Mouse (Mus musculus): ENCODE results near the gene Psmd13. TPM values are rescaled to one million over a fixed set of nuclear protein-coding genes. Genes with fewer than 3 reads are reported as not detected.

Psmd13 gene
- polyA plus RNA-seq, 1 experiment from 2014 or later = 246 TPM

DNA sequence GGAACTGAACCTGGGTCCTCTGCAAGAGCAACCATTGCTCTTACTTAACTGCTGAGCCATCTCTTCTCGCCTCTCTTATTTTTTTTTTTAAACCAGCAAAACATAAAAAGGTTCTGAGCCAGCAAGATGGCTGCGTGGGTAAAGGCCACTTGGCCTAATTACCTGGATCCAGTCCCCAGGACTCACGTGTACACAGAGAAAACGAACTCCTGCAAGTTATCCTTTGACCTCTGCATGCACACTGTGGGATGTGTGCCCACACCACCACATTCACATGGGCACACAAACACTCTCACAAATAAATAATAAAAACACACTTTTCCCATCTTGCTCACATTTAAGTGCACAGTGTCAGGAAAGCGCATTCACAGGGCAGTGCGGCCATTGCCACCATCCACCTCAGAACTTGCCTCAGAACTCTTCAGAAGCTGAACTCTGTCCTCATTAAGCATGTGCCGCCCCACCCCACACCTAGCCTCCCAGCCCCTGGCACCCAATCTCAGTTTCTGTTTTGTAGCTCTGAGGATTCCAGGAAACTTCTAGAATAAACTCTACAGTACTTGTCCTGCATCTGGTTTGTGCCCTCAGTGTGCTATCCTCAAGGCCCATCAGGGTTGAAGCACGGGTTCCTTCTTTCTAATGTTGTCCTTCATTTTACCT is 32.4 kb downstream of the Psmd13 start:
- Histone ChIP-seq H3K4me2 (replicated peaks; ENCODE audit: low read depth, low read length) (no peak overlapping the region), H3K4me3 (ENCODE audit: low read length) (no peak overlapping the region), H3K36me3 (ENCODE audit: insufficient read depth, low read length) (no peaks in the 10 kb centered on the region), H3K4me1 (ENCODE audit: insufficient read depth, low read length) (0 out of 2 replicates have a peak, but pooled peaks cover 2% of the 10 kb centered on the region), H3K9ac (replicated peaks; ENCODE audit: low read length) (no peak overlapping the region), H3K27me3 (ENCODE audit: insufficient read depth, low read length) (peaks cover 3% of the 10 kb centered on the region; the same call in 1 of the 2 replicates), H3K9me3 (ENCODE audit: low read length) (no peaks in the 10 kb centered on the region), H3K27ac (ENCODE audit: low read length) (no peak overlapping the region)
- no peak for ATAC-seq (ENCODE audit: low FRiP score, low TSS enrichment)
- WGBS = 82% methylated on average over 8 of the region's 8 CpGs

DNA sequence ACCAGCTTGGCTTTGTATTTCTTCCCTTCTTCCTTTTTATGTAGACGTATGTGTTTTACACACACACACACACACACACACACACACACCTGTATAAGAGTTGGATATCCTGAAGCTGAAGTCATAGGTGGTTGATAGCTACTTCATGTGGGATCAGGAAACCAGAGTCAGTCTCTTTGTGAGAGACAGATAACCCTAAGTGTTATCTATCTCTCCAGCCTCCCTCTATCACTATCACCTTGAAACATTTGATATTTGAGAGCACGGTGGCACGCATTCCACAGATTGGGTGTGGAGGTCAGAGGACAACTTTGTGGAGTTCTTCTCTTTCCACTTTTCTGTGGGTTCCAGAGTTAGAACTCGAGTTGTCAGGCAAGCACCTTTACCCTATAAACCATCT is 38.1 kb downstream of the Psmd13 start:
- H3K36me3 ChIP-seq (ENCODE audit: insufficient read depth, low read length) = no peaks in the 10 kb centered on the region
- no peak overlapping the region for H3K9ac ChIP-seq (replicated peaks; ENCODE audit: low read length)
- H3K4me1 ChIP-seq (ENCODE audit: insufficient read depth, low read length) = peaks cover 17% of the 10 kb centered on the region
- no peak overlapping the region for H3K4me2 ChIP-seq (replicated peaks; ENCODE audit: low read depth, low read length)
- 37% methylated on average over 4 of the region's 4 CpGs for WGBS
- no peak overlapping the region for H3K27ac ChIP-seq (ENCODE audit: low read length)
- no peak overlapping the region for H3K4me3 ChIP-seq (ENCODE audit: low read length)
- H3K27me3 ChIP-seq (ENCODE audit: insufficient read depth, low read length) = peaks cover 61% of the 10 kb centered on the region
- no peaks in the 10 kb centered on the region for H3K9me3 ChIP-seq (ENCODE audit: low read length)
- ATAC-seq (ENCODE audit: low FRiP score, low TSS enrichment) = no peak

GRCm38 (mm10) chr7:140920418-140921029 is 38.8 kb downstream of the Psmd13 start, which contains the start of gene Nlrp6:
TSS of gene Nlrp6 (plus strand) at chr7:140920902.
- H3K27me3 ChIP-seq (ENCODE audit: insufficient read depth, low read length) = peaks cover 64% of the 10 kb centered on the region
- WGBS = 50% methylated on average over 8 of the region's 8 CpGs
- peaks cover 17% of the 10 kb centered on the region for H3K4me1 ChIP-seq (ENCODE audit: insufficient read depth, low read length)
- H3K4me3 ChIP-seq (ENCODE audit: low read length) = no peak within 1 kb of the TSS
- H3K4me2 ChIP-seq (replicated peaks; ENCODE audit: low read depth, low read length) = peak within 1 kb of the TSS; percentile 64
- no peaks in the 10 kb centered on the region for H3K36me3 ChIP-seq (ENCODE audit: insufficient read depth, low read length)
- H3K9ac ChIP-seq (replicated peaks; ENCODE audit: low read length) = no peak within 1 kb of the TSS
- no peak for ATAC-seq (ENCODE audit: low FRiP score, low TSS enrichment)
- no peaks in the 10 kb centered on the region for H3K9me3 ChIP-seq (ENCODE audit: low read length)
- no peak within 1 kb of the TSS for H3K27ac ChIP-seq (ENCODE audit: low read length)

- Histone ChIP-seq H3K4me1 (ENCODE audit: insufficient read depth, low read length) (peaks cover 17% of the 10 kb centered on the region), H3K4me2 (replicated peaks; ENCODE audit: low read depth, low read length) (peak overlapping the region; percentile 64), H3K9me3 (ENCODE audit: low read length) (no peaks in the 10 kb centered on the region), H3K36me3 (ENCODE audit: insufficient read depth, low read length) (no peaks in the 10 kb centered on the region), H3K27ac (ENCODE audit: low read length) (no peak overlapping the region), H3K4me3 (ENCODE audit: low read length) (no peak overlapping the region), H3K27me3 (ENCODE audit: insufficient read depth, low read length) (peaks cover 67% of the 10 kb centered on the region), H3K9ac (replicated peaks; ENCODE audit: low read length) (no peak overlapping the region)
- 20% methylated on average over 22 of the region's 22 CpGs for WGBS
- no peak for ATAC-seq (ENCODE audit: low FRiP score, low TSS enrichment)
Measured at GRCm38 (mm10) chr7:140921225-140921975, 39.6 kb downstream of the Psmd13 start.

- Histone ChIP-seq H3K27ac (ENCODE audit: low read length) (0 out of 2 replicates have a peak overlapping the region, but pooled peaks have one; percentile 6), H3K9ac (replicated peaks; ENCODE audit: low read length) (peak overlapping the region; percentile 31; the same call in 1 of the 2 replicates), H3K27me3 (ENCODE audit: insufficient read depth, low read length) (peaks cover 67% of the 10 kb centered on the region), H3K9me3 (ENCODE audit: low read length) (no peaks in the 10 kb centered on the region), H3K4me1 (ENCODE audit: insufficient read depth, low read length) (peaks cover 17% of the 10 kb centered on the region), H3K4me2 (replicated peaks; ENCODE audit: low read depth, low read length) (peak overlapping the region; percentile 64), H3K36me3 (ENCODE audit: insufficient read depth, low read length) (no peaks in the 10 kb centered on the region), H3K4me3 (ENCODE audit: low read length) (peak overlapping the region; percentile 44)
- under 1% methylated on average over 49 of the region's 49 CpGs for WGBS
- ATAC-seq (ENCODE audit: low FRiP score, low TSS enrichment) = peak; percentile 92
Measured at GRCm38 (mm10) chr7:140922398-140923069, 40.8 kb downstream of the Psmd13 start.

- H3K4me3 ChIP-seq (ENCODE audit: low read length) = peak overlapping the region; percentile 44
- no peaks in the 10 kb centered on the region for H3K9me3 ChIP-seq (ENCODE audit: low read length)
- peaks cover 67% of the 10 kb centered on the region for H3K27me3 ChIP-seq (ENCODE audit: insufficient read depth, low read length)
- ATAC-seq (ENCODE audit: low FRiP score, low TSS enrichment) = no peak
- peak overlapping the region; percentile 64 for H3K4me2 ChIP-seq (replicated peaks; ENCODE audit: low read depth, low read length)
- WGBS = 18% methylated on average over 30 of the region's 30 CpGs
- no peak overlapping the region for H3K27ac ChIP-seq (ENCODE audit: low read length)
- peak overlapping the region; percentile 31; the same call in 1 of the 2 replicates for H3K9ac ChIP-seq (replicated peaks; ENCODE audit: low read length)
- no peaks in the 10 kb centered on the region for H3K36me3 ChIP-seq (ENCODE audit: insufficient read depth, low read length)
- peaks cover 17% of the 10 kb centered on the region for H3K4me1 ChIP-seq (ENCODE audit: insufficient read depth, low read length)
Measured at GRCm38 (mm10) chr7:140923070-140923775, 41.5 kb downstream of the Psmd13 start.

DNA sequence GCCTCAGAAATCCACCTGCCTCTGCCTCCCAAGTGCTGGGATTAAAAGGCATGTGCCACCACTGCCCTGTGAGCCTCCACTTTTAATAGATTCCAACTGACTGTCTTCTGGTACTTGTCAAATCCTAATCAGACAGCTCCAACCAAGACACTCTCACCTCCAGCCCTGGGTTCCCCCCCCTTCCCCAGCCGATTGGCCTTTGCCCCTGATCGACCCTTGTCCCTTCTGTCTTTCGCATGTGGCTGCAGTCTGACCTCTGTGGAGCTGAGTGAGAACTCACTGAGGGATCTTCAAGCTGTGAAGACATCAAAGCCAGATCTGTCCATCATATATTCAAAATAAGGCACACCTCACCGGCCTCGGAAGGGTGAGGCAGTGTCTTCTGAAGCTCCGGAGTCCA is 45.4 kb downstream of the Psmd13 start:
- H3K9me3 ChIP-seq (ENCODE audit: low read length) = no peaks in the 10 kb centered on the region
- ATAC-seq (ENCODE audit: low FRiP score, low TSS enrichment) = no peak
- WGBS = 82% methylated on average over 6 of the region's 6 CpGs
- H3K27ac ChIP-seq (ENCODE audit: low read length) = no peak overlapping the region
- peaks cover 34% of the 10 kb centered on the region for H3K27me3 ChIP-seq (ENCODE audit: insufficient read depth, low read length)
- H3K4me1 ChIP-seq (ENCODE audit: insufficient read depth, low read length) = peaks cover 11% of the 10 kb centered on the region
- H3K4me2 ChIP-seq (replicated peaks; ENCODE audit: low read depth, low read length) = no peak overlapping the region
- H3K9ac ChIP-seq (replicated peaks; ENCODE audit: low read length) = no peak overlapping the region
- H3K36me3 ChIP-seq (ENCODE audit: insufficient read depth, low read length) = no peaks in the 10 kb centered on the region
- H3K4me3 ChIP-seq (ENCODE audit: low read length) = no peak overlapping the region

- H3K9ac ChIP-seq (replicated peaks; ENCODE audit: low read length) = no peak overlapping the region
- no peak overlapping the region for H3K4me2 ChIP-seq (replicated peaks; ENCODE audit: low read depth, low read length)
- H3K9me3 ChIP-seq (ENCODE audit: low read length) = no peaks in the 10 kb centered on the region
- 41% methylated on average over 3 of the region's 3 CpGs for WGBS
- no peak overlapping the region for H3K4me3 ChIP-seq (ENCODE audit: low read length)
- no peak overlapping the region for H3K27ac ChIP-seq (ENCODE audit: low read length)
- no peak for ATAC-seq (ENCODE audit: low FRiP score, low TSS enrichment)
- H3K27me3 ChIP-seq (ENCODE audit: insufficient read depth, low read length) = no peaks in the 10 kb centered on the region; the same call in 1 of the 2 replicates
- peaks cover 26% of the 10 kb centered on the region; the same call in 1 of the 2 replicates for H3K4me1 ChIP-seq (ENCODE audit: insufficient read depth, low read length)
- no peaks in the 10 kb centered on the region for H3K36me3 ChIP-seq (ENCODE audit: insufficient read depth, low read length)
Measured at GRCm38 (mm10) chr7:140938436-140938835, 56.7 kb downstream of the Psmd13 start.

DNA sequence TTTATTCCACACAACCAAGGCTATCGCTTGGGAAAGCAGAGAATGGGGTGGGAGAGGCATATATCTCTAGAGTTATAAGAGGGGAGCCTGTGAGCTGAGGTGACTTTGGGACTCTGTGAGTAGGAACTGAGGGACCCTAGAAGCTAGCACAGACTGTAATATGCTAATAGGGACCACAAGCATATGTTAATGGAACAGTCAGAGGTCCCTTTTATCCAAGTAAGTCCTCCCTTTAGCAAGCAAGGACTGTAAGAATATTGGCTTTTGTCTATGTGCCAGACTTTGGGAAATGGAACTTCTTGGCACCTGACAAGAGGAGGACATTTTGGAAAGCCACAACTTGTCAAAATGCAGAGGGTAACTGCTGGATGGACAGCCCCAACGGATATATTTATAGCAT is 57.1 kb downstream of the Psmd13 start:
- Histone ChIP-seq H3K4me2 (replicated peaks; ENCODE audit: low read depth, low read length) (no peak overlapping the region), H3K27ac (ENCODE audit: low read length) (peak overlapping the region; percentile 25; the same call in 1 of the 2 replicates), H3K9ac (replicated peaks; ENCODE audit: low read length) (no peak overlapping the region), H3K27me3 (ENCODE audit: insufficient read depth, low read length) (no peaks in the 10 kb centered on the region; the same call in 1 of the 2 replicates), H3K36me3 (ENCODE audit: insufficient read depth, low read length) (no peaks in the 10 kb centered on the region), H3K4me1 (ENCODE audit: insufficient read depth, low read length) (peaks cover 26% of the 10 kb centered on the region; the same call in 1 of the 2 replicates), H3K9me3 (ENCODE audit: low read length) (no peaks in the 10 kb centered on the region), H3K4me3 (ENCODE audit: low read length) (no peak overlapping the region)
- no peak for ATAC-seq (ENCODE audit: low FRiP score, low TSS enrichment)
- WGBS = 15% methylated on average over 2 of the region's 2 CpGs
